Mouse (Mus musculus) adrenal gland, postnatal 0 days (tissue): ENCODE measurements around the gene Vmn1r199. TPM values are rescaled to one million over a fixed set of nuclear protein-coding genes. Genes with fewer than 3 reads are reported as not detected.

ENCODE experiments used
- polyA plus RNA-seq: library from polyadenylated mRNA; unstranded; fragments of >200 nt; fragmentation: Nextera tagmentation; extraction: Ambion mirVana; gene quantifications from 2 replicates; pipeline ENCODE4 v1.2.1, GENCODE M21; 2015

Gene Vmn1r199
- not detected in 2 replicates for polyA plus RNA-seq

DNA sequence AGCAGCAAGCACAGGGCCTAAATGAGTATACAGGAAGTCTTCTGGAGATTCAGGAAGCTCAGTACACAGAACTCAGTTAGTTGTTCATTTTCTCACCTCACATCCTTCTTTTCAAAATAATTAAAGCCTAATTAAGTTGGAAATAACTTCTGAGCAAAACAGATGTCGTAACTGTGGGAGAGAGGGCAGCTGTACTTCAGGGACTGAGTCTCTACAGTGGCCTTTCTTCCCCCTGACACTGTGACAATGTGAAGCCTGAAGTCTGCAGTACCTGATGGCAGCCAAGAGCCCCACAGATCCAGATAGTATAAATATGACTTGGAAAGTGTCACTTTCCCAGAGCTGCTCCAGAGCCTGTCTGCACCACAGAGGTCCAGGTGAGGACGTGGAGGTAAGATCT lies at the start of gene Vmn1r199:
Gene Vmn1r199, plus strand, starts transcription at position 301 of the 400 bp plus-strand sequence.

DNA sequence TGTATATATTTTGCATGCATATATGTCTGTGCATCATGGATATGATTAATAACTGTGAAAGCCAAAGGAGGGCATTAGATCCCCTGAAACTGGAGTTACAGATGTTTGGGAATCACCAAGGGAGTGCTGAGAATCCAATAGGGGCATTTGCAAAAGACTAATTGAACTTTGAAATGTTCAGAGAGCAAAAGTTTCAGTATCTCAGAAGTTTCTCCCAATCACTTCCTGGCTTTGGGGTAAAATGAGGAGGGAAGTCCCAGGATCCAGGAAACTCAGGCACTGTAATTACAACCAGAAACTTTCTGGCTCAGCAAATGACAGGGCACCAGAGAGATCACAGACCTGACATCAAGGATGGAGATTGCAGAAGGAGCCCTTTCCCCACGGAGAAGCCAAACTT lies 29.6 kb upstream of the Vmn1r199 start, which contains the start of gene Vmn1r198:
Gene Vmn1r198, plus strand, starts transcription at position 301 of the 400 bp plus-strand sequence.

DNA sequence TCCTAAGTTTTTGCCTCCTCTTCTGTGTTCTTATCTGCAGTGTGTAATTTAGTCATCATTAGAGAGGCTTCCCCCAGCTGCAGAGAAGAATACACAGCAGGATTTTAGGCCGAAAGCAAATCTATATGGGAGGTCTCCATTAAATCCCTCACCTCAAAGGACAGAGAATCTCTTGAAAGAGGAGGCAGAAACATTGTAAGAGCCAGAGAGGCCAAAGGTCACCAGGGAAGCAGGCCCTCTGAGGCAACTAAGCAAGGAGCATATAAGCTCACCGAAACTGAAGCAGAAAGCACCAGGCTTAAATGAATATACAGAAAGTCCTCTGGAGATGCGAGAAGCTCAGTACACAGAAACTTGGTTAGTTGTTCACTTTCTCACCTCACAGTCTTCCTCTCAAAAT lies 10.5 kb downstream of the Vmn1r199 start, which contains the start of gene Vmn1r200:
Gene Vmn1r200, plus strand, starts transcription at position 301 of the 400 bp plus-strand sequence.

Other genes starting within 250 kb of the Vmn1r199 start
- gene Vmn1r191, start 195.8 kb upstream of the Vmn1r199 start, polyA plus RNA-seq: not detected in 2 replicates
- gene Vmn1r192, start 188.7 kb upstream of the Vmn1r199 start, polyA plus RNA-seq: not detected in 2 replicates
- not detected in 2 replicates for gene Vmn1r193, start 156.7 kb upstream of the Vmn1r199 start, polyA plus RNA-seq
- gene Vmn1r194, start 135.6 kb upstream of the Vmn1r199 start, polyA plus RNA-seq: not detected in 2 replicates
- not detected in 2 replicates for gene Vmn1r195, start 109.3 kb upstream of the Vmn1r199 start, polyA plus RNA-seq
- gene Vmn1r196, start 89.9 kb upstream of the Vmn1r199 start, polyA plus RNA-seq: not detected in 2 replicates
- not detected in 2 replicates for gene Vmn1r197, start 55.2 kb upstream of the Vmn1r199 start, polyA plus RNA-seq
- gene Vmn1r198, start 29.5 kb upstream of the Vmn1r199 start, polyA plus RNA-seq: not detected in 2 replicates
- gene Vmn1r200, start 10.6 kb downstream of the Vmn1r199 start, polyA plus RNA-seq: not detected in 2 replicates
- gene Vmn1r201, start 92.1 kb downstream of the Vmn1r199 start, polyA plus RNA-seq: not detected in 2 replicates
- not detected in 2 replicates for gene Vmn1r202, start 125.6 kb downstream of the Vmn1r199 start, polyA plus RNA-seq
- not detected in 2 replicates for gene Vmn1r203, start 138.3 kb downstream of the Vmn1r199 start, polyA plus RNA-seq
- not detected in 2 replicates for gene Vmn1r204, start 173.4 kb downstream of the Vmn1r199 start, polyA plus RNA-seq
- not detected in 2 replicates for gene Vmn1r205, start 213.2 kb downstream of the Vmn1r199 start, polyA plus RNA-seq
- not detected in 2 replicates for gene Vmn1r206, start 244.4 kb downstream of the Vmn1r199 start, polyA plus RNA-seq